Mouse (Mus musculus): Measurements from ENCODE around the gene Ctdspl2.

GRCm38 (mm10) chr2:122031970-122032369 is 76.2 kb downstream of the Ctdspl2 start:
- TF ChIP-seq CTCF (IDR thresholded peaks at IDR 0.05; ENCODE audit: low read depth, low read length) (no peak), POLR2A (IDR thresholded peaks at IDR 0.05; ENCODE audit: insufficient read depth, low read length) (no peak)

Data from ES-Bruce4 (cell line).